Mouse (Mus musculus) liver, postnatal 0 days (tissue): Measurements from ENCODE around the gene Camta2.

Experiments used
- CTCF ChIP-seq: sonication (generic); IDR thresholded peaks from 2 replicates; pipeline ENCODE4 v1.5.1; 2016; ENCODE audit warnings: antibody characterized with exemption, low read depth
- EP300 ChIP-seq: IDR thresholded peaks from 2 replicates; pipeline ENCODE4 v1.6.1; 2016; ENCODE audit warnings: antibody characterized with exemption, low read depth, mild to moderate bottlenecking

DNA sequence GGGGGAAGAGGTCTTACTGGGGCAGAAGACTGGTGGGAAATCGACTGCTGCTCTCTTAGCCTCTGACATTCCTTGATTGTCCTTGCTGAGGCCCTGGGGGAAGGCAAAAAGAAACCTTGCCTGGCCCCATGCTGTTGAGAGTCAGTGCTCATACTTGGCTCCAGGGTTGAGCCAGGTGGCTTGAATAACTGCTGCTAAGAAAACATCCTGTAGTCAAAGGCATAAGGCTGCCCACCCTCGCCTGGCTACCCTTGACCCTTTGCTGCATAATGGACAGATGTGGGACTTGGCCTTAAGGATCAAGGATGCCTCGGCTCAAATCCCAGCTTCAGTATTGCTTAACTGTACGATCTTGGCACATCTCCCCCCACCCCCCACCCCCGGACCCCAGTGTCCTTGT lies 30.6 kb upstream of the Camta2 start:
- TF ChIP-seq CTCF (no peak), EP300 (no peak)
